Mouse (Mus musculus) kidney, adult 2 months (tissue): Measurements from ENCODE around the gene Atraid.

Experiments used
- CTCF ChIP-seq: fragments of 200-500 bp; conservative IDR thresholded peaks from 2 replicates; pipeline ENCODE4 v1.5.1; 2011; ENCODE audit warnings: low read depth, mild to moderate bottlenecking, control low read depth, low read length, moderate library complexity, mixed read lengths; ENCODE audit not compliant: insufficient read depth, insufficient read length
- POLR2A ChIP-seq: fragments of 200-500 bp; IDR thresholded peaks from one replicate; pipeline ENCODE4 v1.6.1; 2011; ENCODE audit warnings: low read depth, low read length, control low read depth

GRCm38 (mm10) chr5:31050427-31050826 lies 2.3 kb downstream of the Atraid start:
- TF ChIP-seq POLR2A (no peak), CTCF (no peak)
